Mouse (Mus musculus): ENCODE results near the gene D17H6S53E. TPM values are rescaled to one million over a fixed set of nuclear protein-coding genes. Genes with fewer than 3 reads are reported as not detected.
A peak's percentile ranks its signal among the peaks of the same experiment; 100 is the strongest.

Gene D17H6S53E
- polyA plus RNA-seq, 1 experiment from 2014 or later = 8.6 TPM

- Histone ChIP-seq H3K4me3 (ENCODE audit: low read depth, low read length) (no peak overlapping the region), H3K4me1 (replicated peaks; ENCODE audit: control insufficient read depth, insufficient read depth, low read length) (peaks cover 3% of the 10 kb centered on the region), H3K27me3 (ENCODE audit: control insufficient read depth, insufficient read depth, low read length) (no peaks in the 10 kb centered on the region), H3K4me2 (ENCODE audit: low read depth, low read length, severe bottlenecking) (no peak overlapping the region), H3K9me3 (ENCODE audit: control insufficient read depth, low read length) (no peaks in the 10 kb centered on the region), H3K27ac (ENCODE audit: low read depth, low read length) (no peak overlapping the region), H3K9ac (ENCODE audit: low read length) (no peak overlapping the region), H3K36me3 (ENCODE audit: control insufficient read depth, insufficient read depth, low read length) (0 out of 2 replicates have a peak, but pooled peaks cover 1% of the 10 kb centered on the region)
- ATAC-seq (replicated peaks; ENCODE audit: low FRiP score) = no peak
- WGBS = 96% methylated on average over 7 of the region's 7 CpGs
- DNase-seq (ENCODE audit: low spot score) = no peak
Measured at GRCm38 (mm10) chr17:35133517-35133916, 7.3 kb downstream of the D17H6S53E start.

GRCm38 (mm10) chr17:35134801-35135590, 8.8 kb downstream of the D17H6S53E start, which contains the start of gene Bag6:
TSS of gene Bag6 (plus strand) at chr17:35135178.
- Histone ChIP-seq H3K4me3 (ENCODE audit: low read depth, low read length) (peak within 1 kb of the TSS; percentile 82), H3K27me3 (ENCODE audit: control insufficient read depth, insufficient read depth, low read length) (no peaks in the 10 kb centered on the region), H3K4me1 (replicated peaks; ENCODE audit: control insufficient read depth, insufficient read depth, low read length) (peaks cover 3% of the 10 kb centered on the region), H3K9ac (ENCODE audit: low read length) (peak within 1 kb of the TSS; percentile 77), H3K36me3 (ENCODE audit: control insufficient read depth, insufficient read depth, low read length) (peaks cover 11% of the 10 kb centered on the region; the same call in 1 of the 2 replicates), H3K4me2 (ENCODE audit: low read depth, low read length, severe bottlenecking) (peak within 1 kb of the TSS; percentile 71), H3K9me3 (ENCODE audit: control insufficient read depth, low read length) (no peaks in the 10 kb centered on the region), H3K27ac (ENCODE audit: low read depth, low read length) (peak within 1 kb of the TSS; percentile 92)
- peak; percentile 93 for ATAC-seq (replicated peaks; ENCODE audit: low FRiP score)
- under 1% methylated on average over 66 of the region's 66 CpGs for WGBS
- peak; percentile 97 for DNase-seq (ENCODE audit: low spot score)

GRCm38 (mm10) chr17:35135591-35136320, 9.6 kb downstream of the D17H6S53E start:
- peak overlapping the region; percentile 71 for H3K4me2 ChIP-seq (ENCODE audit: low read depth, low read length, severe bottlenecking)
- 1% methylated on average over 42 of the region's 43 CpGs for WGBS
- DNase-seq (ENCODE audit: low spot score) (no peak), ATAC-seq (replicated peaks; ENCODE audit: low FRiP score) (peak; percentile 66)
- H3K27me3 ChIP-seq (ENCODE audit: control insufficient read depth, insufficient read depth, low read length) = no peaks in the 10 kb centered on the region
- peak overlapping the region; percentile 77 for H3K9ac ChIP-seq (ENCODE audit: low read length)
- no peaks in the 10 kb centered on the region for H3K9me3 ChIP-seq (ENCODE audit: control insufficient read depth, low read length)
- peaks cover 3% of the 10 kb centered on the region for H3K4me1 ChIP-seq (replicated peaks; ENCODE audit: control insufficient read depth, insufficient read depth, low read length)
- peak overlapping the region; percentile 82 for H3K4me3 ChIP-seq (ENCODE audit: low read depth, low read length)
- H3K27ac ChIP-seq (ENCODE audit: low read depth, low read length) = peak overlapping the region; percentile 92
- H3K36me3 ChIP-seq (ENCODE audit: control insufficient read depth, insufficient read depth, low read length) = peaks cover 11% of the 10 kb centered on the region; the same call in 1 of the 2 replicates

GRCm38 (mm10) chr17:35139269-35139668, 13.1 kb downstream of the D17H6S53E start:
- Histone ChIP-seq H3K27me3 (ENCODE audit: control insufficient read depth, insufficient read depth, low read length) (no peaks in the 10 kb centered on the region), H3K27ac (ENCODE audit: low read depth, low read length) (no peak overlapping the region), H3K4me1 (replicated peaks; ENCODE audit: control insufficient read depth, insufficient read depth, low read length) (peaks cover 3% of the 10 kb centered on the region), H3K9me3 (ENCODE audit: control insufficient read depth, low read length) (no peaks in the 10 kb centered on the region), H3K4me3 (ENCODE audit: low read depth, low read length) (no peak overlapping the region), H3K9ac (ENCODE audit: low read length) (no peak overlapping the region), H3K36me3 (ENCODE audit: control insufficient read depth, insufficient read depth, low read length) (peaks cover 37% of the 10 kb centered on the region), H3K4me2 (ENCODE audit: low read depth, low read length, severe bottlenecking) (no peak overlapping the region)
- DNase-seq (ENCODE audit: low spot score) (no peak), ATAC-seq (replicated peaks; ENCODE audit: low FRiP score) (no peak)
- 98% methylated on average over 3 of the region's 3 CpGs for WGBS

GRCm38 (mm10) chr17:35140490-35140996, 14.4 kb downstream of the D17H6S53E start:
- H3K9me3 ChIP-seq (ENCODE audit: control insufficient read depth, low read length) = no peaks in the 10 kb centered on the region
- no peak for ATAC-seq (replicated peaks; ENCODE audit: low FRiP score)
- 84% methylated on average over 16 of the region's 16 CpGs for WGBS
- no peak overlapping the region for H3K4me3 ChIP-seq (ENCODE audit: low read depth, low read length)
- DNase-seq (ENCODE audit: low spot score) = peak; percentile 55
- no peak overlapping the region for H3K27ac ChIP-seq (ENCODE audit: low read depth, low read length)
- no peak overlapping the region for H3K4me2 ChIP-seq (ENCODE audit: low read depth, low read length, severe bottlenecking)
- peaks cover 50% of the 10 kb centered on the region for H3K36me3 ChIP-seq (ENCODE audit: control insufficient read depth, insufficient read depth, low read length)
- peaks cover 3% of the 10 kb centered on the region for H3K4me1 ChIP-seq (replicated peaks; ENCODE audit: control insufficient read depth, insufficient read depth, low read length)
- H3K9ac ChIP-seq (ENCODE audit: low read length) = no peak overlapping the region
- no peaks in the 10 kb centered on the region for H3K27me3 ChIP-seq (ENCODE audit: control insufficient read depth, insufficient read depth, low read length)

GRCm38 (mm10) chr17:35141971-35142370, 15.8 kb downstream of the D17H6S53E start:
- no peak overlapping the region for H3K27ac ChIP-seq (ENCODE audit: low read depth, low read length)
- no peak overlapping the region for H3K4me2 ChIP-seq (ENCODE audit: low read depth, low read length, severe bottlenecking)
- 89% methylated on average over 6 of the region's 6 CpGs for WGBS
- no peaks in the 10 kb centered on the region for H3K27me3 ChIP-seq (ENCODE audit: control insufficient read depth, insufficient read depth, low read length)
- H3K9me3 ChIP-seq (ENCODE audit: control insufficient read depth, low read length) = no peaks in the 10 kb centered on the region
- no peak for ATAC-seq (replicated peaks; ENCODE audit: low FRiP score)
- peaks cover 55% of the 10 kb centered on the region for H3K36me3 ChIP-seq (ENCODE audit: control insufficient read depth, insufficient read depth, low read length)
- no peak overlapping the region for H3K4me3 ChIP-seq (ENCODE audit: low read depth, low read length)
- H3K4me1 ChIP-seq (replicated peaks; ENCODE audit: control insufficient read depth, insufficient read depth, low read length) = no peaks in the 10 kb centered on the region; the same call in 1 of the 2 replicates
- DNase-seq (ENCODE audit: low spot score) = no peak
- no peak overlapping the region for H3K9ac ChIP-seq (ENCODE audit: low read length)

- Histone ChIP-seq H3K4me1 (replicated peaks; ENCODE audit: control insufficient read depth, insufficient read depth, low read length) (no peaks in the 10 kb centered on the region), H3K4me3 (ENCODE audit: low read depth, low read length) (no peak overlapping the region), H3K4me2 (ENCODE audit: low read depth, low read length, severe bottlenecking) (no peak overlapping the region), H3K27ac (ENCODE audit: low read depth, low read length) (no peak overlapping the region), H3K36me3 (ENCODE audit: control insufficient read depth, insufficient read depth, low read length) (peaks cover 59% of the 10 kb centered on the region), H3K9me3 (ENCODE audit: control insufficient read depth, low read length) (no peaks in the 10 kb centered on the region), H3K27me3 (ENCODE audit: control insufficient read depth, insufficient read depth, low read length) (no peaks in the 10 kb centered on the region), H3K9ac (ENCODE audit: low read length) (no peak overlapping the region)
- DNase-seq (ENCODE audit: low spot score) (no peak), ATAC-seq (replicated peaks; ENCODE audit: low FRiP score) (no peak)
- WGBS = 89% methylated on average over 5 of the region's 5 CpGs
Measured at GRCm38 (mm10) chr17:35146139-35146538, 20.0 kb downstream of the D17H6S53E start.

GRCm38 (mm10) chr17:35147348-35147747, 21.2 kb downstream of the D17H6S53E start:
- ATAC-seq (replicated peaks; ENCODE audit: low FRiP score) = no peak
- Histone ChIP-seq H3K9ac (ENCODE audit: low read length) (no peak overlapping the region), H3K27me3 (ENCODE audit: control insufficient read depth, insufficient read depth, low read length) (no peaks in the 10 kb centered on the region), H3K36me3 (ENCODE audit: control insufficient read depth, insufficient read depth, low read length) (peaks cover 58% of the 10 kb centered on the region), H3K27ac (ENCODE audit: low read depth, low read length) (no peak overlapping the region), H3K4me1 (replicated peaks; ENCODE audit: control insufficient read depth, insufficient read depth, low read length) (no peaks in the 10 kb centered on the region), H3K4me3 (ENCODE audit: low read depth, low read length) (no peak overlapping the region), H3K9me3 (ENCODE audit: control insufficient read depth, low read length) (no peaks in the 10 kb centered on the region), H3K4me2 (ENCODE audit: low read depth, low read length, severe bottlenecking) (no peak overlapping the region)
- DNase-seq (ENCODE audit: low spot score) = no peak
- 65% methylated on average over 3 of the region's 3 CpGs for WGBS

Measured in forebrain, embryonic 11.5 days (tissue).